Mouse (Mus musculus): Measurements from ENCODE around the gene Asb6. TPM values are rescaled to one million over a fixed set of nuclear protein-coding genes. Genes with fewer than 3 reads are reported as not detected.
A peak's percentile ranks its signal among the peaks of the same experiment; 100 is the strongest.

Asb6 gene
- polyA plus RNA-seq, 1 experiment from 2014 or later, result 36.4 TPM

GRCm38 (mm10) chr2:30787466-30787865 lies 42.7 kb downstream of the Asb6 start:
- no peak for ATAC-seq (ENCODE audit: low FRiP score)
- Histone ChIP-seq H3K4me3 (replicated peaks) (no peak overlapping the region), H3K9me3 (no peaks in the 10 kb centered on the region), H3K27ac (peak overlapping the region; percentile 81), H3K27me3 (no peaks in the 10 kb centered on the region), H3K36me3 (replicated peaks) (no peaks in the 10 kb centered on the region), H3K9ac (peak overlapping the region; percentile 33), H3K4me2 (peak overlapping the region; percentile 13; the same call in 1 of the 2 replicates), H3K4me1 (peaks cover 46% of the 10 kb centered on the region)
- WGBS, result 71% methylated on average over 4 of the region's 4 CpGs

- Histone ChIP-seq H3K4me2 (peak overlapping the region; percentile 46), H3K4me1 (peaks cover 51% of the 10 kb centered on the region), H3K4me3 (replicated peaks) (peak overlapping the region; percentile 10; the same call in 1 of the 2 replicates), H3K9ac (peak overlapping the region; percentile 30), H3K27me3 (no peaks in the 10 kb centered on the region), H3K9me3 (no peaks in the 10 kb centered on the region), H3K27ac (peak overlapping the region; percentile 78), H3K36me3 (replicated peaks) (no peaks in the 10 kb centered on the region)
- peak; percentile 52 for ATAC-seq (ENCODE audit: low FRiP score)
- WGBS, result 18% methylated on average over 28 of the region's 40 CpGs
These were observed 45.8 kb downstream of the Asb6 start for GRCm38 (mm10) chr2:30784078-30784994.

- no peaks in the 10 kb centered on the region for H3K36me3 ChIP-seq (replicated peaks)
- peak overlapping the region; percentile 52 for H3K4me2 ChIP-seq
- no peaks in the 10 kb centered on the region for H3K9me3 ChIP-seq
- peaks cover 55% of the 10 kb centered on the region for H3K4me1 ChIP-seq
- H3K4me3 ChIP-seq (replicated peaks), result peak overlapping the region; percentile 19
- WGBS, result under 1% methylated on average over 12 of the region's 13 CpGs
- H3K27ac ChIP-seq, result peak overlapping the region; percentile 82
- H3K27me3 ChIP-seq, result no peaks in the 10 kb centered on the region
- ATAC-seq (ENCODE audit: low FRiP score), result peak; percentile 72
- peak overlapping the region; percentile 55; the same call in 1 of the 2 replicates for H3K9ac ChIP-seq
These were observed 46.8 kb downstream of the Asb6 start for GRCm38 (mm10) chr2:30783346-30783745.

- H3K9ac ChIP-seq, result peak overlapping the region; percentile 55; the same call in 1 of the 2 replicates
- no peaks in the 10 kb centered on the region for H3K27me3 ChIP-seq
- peak overlapping the region; percentile 52 for H3K4me2 ChIP-seq
- H3K36me3 ChIP-seq (replicated peaks), result no peaks in the 10 kb centered on the region
- peaks cover 53% of the 10 kb centered on the region for H3K4me1 ChIP-seq
- 0 out of 2 replicates have a peak, but pooled peaks have one; percentile 9 for ATAC-seq (ENCODE audit: low FRiP score)
- no peaks in the 10 kb centered on the region for H3K9me3 ChIP-seq
- peak overlapping the region; percentile 82 for H3K27ac ChIP-seq
- 83% methylated on average over 8 of the region's 8 CpGs for WGBS
- no peak overlapping the region for H3K4me3 ChIP-seq (replicated peaks)
These were observed 47.5 kb downstream of the Asb6 start for GRCm38 (mm10) chr2:30782312-30783290.

- 5% methylated on average over 5 of the region's 5 CpGs for WGBS
- H3K4me3 ChIP-seq (replicated peaks), result no peak overlapping the region
- H3K9me3 ChIP-seq, result no peaks in the 10 kb centered on the region
- H3K27me3 ChIP-seq, result no peaks in the 10 kb centered on the region
- H3K9ac ChIP-seq, result no peak overlapping the region
- H3K4me1 ChIP-seq, result peaks cover 24% of the 10 kb centered on the region
- no peak for ATAC-seq (ENCODE audit: low FRiP score)
- no peak overlapping the region for H3K27ac ChIP-seq
- no peak overlapping the region for H3K4me2 ChIP-seq
- H3K36me3 ChIP-seq (replicated peaks), result no peaks in the 10 kb centered on the region
These were observed 50.9 kb downstream of the Asb6 start for GRCm38 (mm10) chr2:30779241-30779640.

GRCm38 (mm10) chr2:30778235-30778634 lies 51.9 kb downstream of the Asb6 start:
- peaks cover 14% of the 10 kb centered on the region for H3K4me1 ChIP-seq
- H3K9ac ChIP-seq, result no peak overlapping the region
- WGBS, result 56% methylated on average over 4 of the region's 4 CpGs
- H3K4me3 ChIP-seq (replicated peaks), result no peak overlapping the region
- no peak for ATAC-seq (ENCODE audit: low FRiP score)
- no peaks in the 10 kb centered on the region for H3K27me3 ChIP-seq
- H3K27ac ChIP-seq, result no peak overlapping the region
- no peaks in the 10 kb centered on the region for H3K9me3 ChIP-seq
- no peak overlapping the region for H3K4me2 ChIP-seq
- no peaks in the 10 kb centered on the region for H3K36me3 ChIP-seq (replicated peaks)

- Histone ChIP-seq H3K9me3 (no peaks in the 10 kb centered on the region), H3K4me1 (peaks cover 17% of the 10 kb centered on the region), H3K9ac (no peak overlapping the region), H3K36me3 (replicated peaks) (no peaks in the 10 kb centered on the region), H3K27ac (no peak overlapping the region), H3K4me3 (replicated peaks) (no peak overlapping the region), H3K27me3 (no peaks in the 10 kb centered on the region), H3K4me2 (no peak overlapping the region)
- ATAC-seq (ENCODE audit: low FRiP score), result no peak
- 85% methylated on average over 3 of the region's 3 CpGs for WGBS
These were observed 52.9 kb downstream of the Asb6 start for GRCm38 (mm10) chr2:30777266-30777665.

GRCm38 (mm10) chr2:30775955-30776354 lies 54.2 kb downstream of the Asb6 start:
- Histone ChIP-seq H3K9ac (no peak overlapping the region), H3K4me1 (peaks cover 31% of the 10 kb centered on the region), H3K4me3 (replicated peaks) (no peak overlapping the region), H3K9me3 (no peaks in the 10 kb centered on the region), H3K36me3 (replicated peaks) (no peaks in the 10 kb centered on the region), H3K27ac (no peak overlapping the region), H3K27me3 (no peaks in the 10 kb centered on the region), H3K4me2 (no peak overlapping the region)
- 57% methylated on average over 3 of the region's 3 CpGs for WGBS
- no peak for ATAC-seq (ENCODE audit: low FRiP score)

GRCm38 (mm10) chr2:30773313-30774005 lies 56.7 kb downstream of the Asb6 start:
- 79% methylated on average over 8 of the region's 8 CpGs for WGBS
- Histone ChIP-seq H3K9ac (no peak overlapping the region), H3K4me3 (replicated peaks) (no peak overlapping the region), H3K9me3 (no peaks in the 10 kb centered on the region), H3K4me1 (peaks cover 23% of the 10 kb centered on the region), H3K27me3 (no peaks in the 10 kb centered on the region), H3K36me3 (replicated peaks) (no peaks in the 10 kb centered on the region), H3K4me2 (no peak overlapping the region), H3K27ac (peak overlapping the region; percentile 78)
- ATAC-seq (ENCODE audit: low FRiP score), result no peak

Measured in forebrain, embryonic 12.5 days (tissue).